Mouse (Mus musculus) heart, embryonic 15.5 days (tissue): Measurements from ENCODE around the gene Gnai1. TPM values are rescaled to one million over a fixed set of nuclear protein-coding genes. Genes with fewer than 3 reads are reported as not detected.

Source experiments
- ATAC-seq: fragments of 200-750 bp; cut with Nextera tagmentation; replicated peaks from 2 replicates; pipeline ENCODE4 v1.8.0; 2017; ENCODE audit warnings: low read depth, moderate TSS enrichment; ENCODE audit not compliant: insufficient number of reproducible peaks, insufficient read depth, low FRiP score
- H3K27ac ChIP-seq: fragments of 300-500 bp; sonication (generic); 2 replicates; pipeline ENCODE4 v1.5.1; 2015; ENCODE audit warnings: mild to moderate bottlenecking, inconsistent platforms
- H3K27me3 ChIP-seq: fragments of 300-500 bp; sonication (generic); 2 replicates; pipeline ENCODE4 v1.6.1; 2015; ENCODE audit warnings: inconsistent platforms
- H3K36me3 ChIP-seq: fragments of 300-500 bp; sonication (generic); 2 replicates; pipeline ENCODE4 v1.6.1; 2015; ENCODE audit warnings: mild to moderate bottlenecking, inconsistent platforms
- H3K4me1 ChIP-seq: fragments of 300-500 bp; sonication (generic); replicated peaks from 2 replicates; pipeline ENCODE4 v1.6.1; 2015; ENCODE audit warnings: inconsistent platforms
- H3K4me2 ChIP-seq: fragments of 300-500 bp; sonication (generic); 2 replicates; pipeline ENCODE4 v1.6.1; 2015; ENCODE audit warnings: inconsistent platforms, mild to moderate bottlenecking, moderate library complexity
- H3K4me3 ChIP-seq: fragments of 300-500 bp; sonication (generic); 2 replicates; pipeline ENCODE4 v1.5.1; 2015; ENCODE audit warnings: mild to moderate bottlenecking, inconsistent platforms
- H3K9ac ChIP-seq: fragments of 300-500 bp; sonication (generic); 2 replicates; pipeline ENCODE4 v1.6.1; 2015; ENCODE audit warnings: mild to moderate bottlenecking, inconsistent platforms
- H3K9me3 ChIP-seq: fragments of 300-500 bp; sonication (generic); replicated peaks from 2 replicates; pipeline ENCODE4 v1.6.1; 2016; ENCODE audit warnings: inconsistent platforms
- WGBS: fragments of 180-500 bp; shearing (Covaris S2); methylation state at CpG from one replicate; pipeline ENCODE4 v1.1.7; 2015; ENCODE audit warnings: mixed read lengths; 5-methylcytosine and 5-hydroxymethylcytosine counted together
- polyA plus RNA-seq: library from polyadenylated mRNA; unstranded; fragments of >200 nt; fragmentation: Nextera tagmentation; extraction: Ambion mirVana; gene quantifications from 2 replicates; pipeline ENCODE4 v1.2.1, GENCODE M21; 2015

Gnai1 gene
- polyA plus RNA-seq, 1 experiment from 2014 or later = 24.8 TPM

DNA sequence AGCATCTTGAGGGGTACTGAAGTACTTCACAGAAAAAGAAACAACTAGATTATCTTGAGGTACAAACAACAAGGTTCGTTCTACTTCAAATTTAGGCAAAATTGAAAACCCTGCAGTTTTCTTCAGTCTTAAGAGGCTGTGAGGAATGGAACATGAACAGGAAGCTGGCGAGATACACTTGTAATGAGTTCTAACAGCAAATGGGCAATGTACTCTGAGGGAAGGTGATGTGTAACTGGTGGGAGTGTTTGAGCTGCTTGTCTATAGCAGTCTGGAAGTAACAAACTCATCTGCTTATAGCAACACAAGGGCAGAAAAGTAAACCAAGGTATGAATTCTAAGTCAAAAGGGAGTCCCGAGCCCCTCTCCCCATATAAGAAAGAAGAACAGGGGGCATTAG lies 78.1 kb downstream of the Gnai1 start:
- H3K4me2 ChIP-seq = no peak overlapping the region
- no peak for ATAC-seq
- no peaks in the 10 kb centered on the region for H3K9me3 ChIP-seq
- no peak overlapping the region for H3K27ac ChIP-seq
- no peak overlapping the region for H3K9ac ChIP-seq
- H3K27me3 ChIP-seq = no peaks in the 10 kb centered on the region
- peaks cover 9% of the 10 kb centered on the region; the same call in 1 of the 2 replicates for H3K36me3 ChIP-seq
- 80% methylated on average over 3 of the region's 3 CpGs for WGBS
- H3K4me3 ChIP-seq = no peak overlapping the region
- no peaks in the 10 kb centered on the region for H3K4me1 ChIP-seq

DNA sequence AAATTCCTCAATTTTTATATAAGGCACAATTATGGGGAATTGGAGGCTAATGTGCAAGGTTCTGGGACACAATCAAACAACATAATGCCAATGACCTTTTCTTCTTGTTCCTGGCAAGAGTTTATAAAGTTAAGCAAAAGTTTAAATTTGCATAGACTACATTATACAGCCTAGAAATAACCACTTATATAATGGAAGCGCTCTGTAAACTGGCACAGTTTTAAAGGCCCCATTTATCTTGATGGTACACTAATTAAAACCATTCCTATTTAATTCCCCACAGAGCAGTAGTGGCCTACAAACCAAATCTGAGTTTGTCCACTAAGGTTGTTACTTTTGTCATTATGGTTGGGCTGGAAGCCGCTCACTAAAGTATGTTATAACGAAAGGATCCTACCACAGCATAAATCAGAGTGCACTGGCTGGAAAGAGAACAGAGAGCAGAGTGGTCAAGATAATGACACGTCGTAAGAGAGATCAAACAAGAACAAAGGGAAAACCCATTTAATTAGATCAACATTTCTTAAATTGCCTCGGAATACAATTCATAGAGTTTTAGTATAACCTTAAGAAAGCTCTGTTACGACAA lies 85.7 kb downstream of the Gnai1 start:
- no peak overlapping the region for H3K4me3 ChIP-seq
- no peaks in the 10 kb centered on the region for H3K4me1 ChIP-seq
- 91% methylated on average over 7 of the region's 7 CpGs for WGBS
- no peak overlapping the region for H3K27ac ChIP-seq
- ATAC-seq = no peak
- H3K4me2 ChIP-seq = no peak overlapping the region
- no peaks in the 10 kb centered on the region for H3K36me3 ChIP-seq
- no peaks in the 10 kb centered on the region for H3K9me3 ChIP-seq
- no peaks in the 10 kb centered on the region for H3K27me3 ChIP-seq
- H3K9ac ChIP-seq = no peak overlapping the region

DNA sequence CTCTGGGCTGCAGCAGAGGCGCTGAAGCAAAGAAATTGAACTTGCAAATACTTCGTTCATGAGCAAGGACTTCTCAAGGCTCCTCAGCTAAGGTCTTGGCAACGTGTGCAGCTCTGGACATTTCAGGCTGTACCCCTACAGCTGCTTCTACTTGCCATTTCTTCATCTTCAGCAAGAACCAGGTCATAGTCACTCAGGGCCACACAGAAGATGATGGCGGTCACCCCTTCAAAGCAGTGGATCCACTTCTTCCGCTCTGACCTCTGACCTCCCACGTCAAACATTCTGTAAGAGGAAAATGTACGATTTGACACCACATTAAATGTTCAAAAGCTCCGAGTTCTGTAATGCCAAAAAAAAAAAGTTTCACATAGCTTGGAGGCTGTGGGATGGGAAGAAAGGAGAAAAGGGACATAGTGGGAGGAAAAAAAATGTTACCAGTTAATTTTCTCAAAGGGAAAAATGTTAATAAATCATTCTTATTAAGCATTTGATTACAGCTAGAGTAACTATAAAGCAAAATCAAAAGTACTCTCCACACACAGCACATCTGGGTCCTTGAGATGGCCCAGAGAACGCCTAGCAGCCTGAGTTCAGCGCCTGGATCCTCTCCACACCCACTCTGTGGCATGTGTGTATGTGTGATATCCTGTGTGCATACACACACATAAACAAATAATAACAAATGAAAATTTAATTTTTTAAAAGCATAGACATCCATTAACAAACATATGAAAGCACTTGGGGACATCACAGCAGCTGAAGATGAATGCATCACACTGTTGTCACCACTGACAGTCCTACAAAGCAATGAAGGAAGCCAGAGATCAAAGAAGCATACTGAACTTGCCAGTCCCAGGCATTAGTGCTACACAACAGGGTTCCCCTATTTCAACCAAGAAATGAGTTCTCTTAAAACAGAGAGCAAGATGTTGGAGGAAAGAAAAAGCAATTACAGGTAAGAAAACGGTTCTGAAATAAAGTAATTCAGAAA lies 86.6 kb downstream of the Gnai1 start:
- Histone ChIP-seq H3K4me1 (no peaks in the 10 kb centered on the region), H3K4me3 (no peak overlapping the region), H3K4me2 (no peak overlapping the region), H3K27ac (no peak overlapping the region), H3K9ac (no peak overlapping the region), H3K36me3 (no peaks in the 10 kb centered on the region), H3K9me3 (no peaks in the 10 kb centered on the region), H3K27me3 (no peaks in the 10 kb centered on the region)
- WGBS = 80% methylated on average over 11 of the region's 11 CpGs
- ATAC-seq = no peak

DNA sequence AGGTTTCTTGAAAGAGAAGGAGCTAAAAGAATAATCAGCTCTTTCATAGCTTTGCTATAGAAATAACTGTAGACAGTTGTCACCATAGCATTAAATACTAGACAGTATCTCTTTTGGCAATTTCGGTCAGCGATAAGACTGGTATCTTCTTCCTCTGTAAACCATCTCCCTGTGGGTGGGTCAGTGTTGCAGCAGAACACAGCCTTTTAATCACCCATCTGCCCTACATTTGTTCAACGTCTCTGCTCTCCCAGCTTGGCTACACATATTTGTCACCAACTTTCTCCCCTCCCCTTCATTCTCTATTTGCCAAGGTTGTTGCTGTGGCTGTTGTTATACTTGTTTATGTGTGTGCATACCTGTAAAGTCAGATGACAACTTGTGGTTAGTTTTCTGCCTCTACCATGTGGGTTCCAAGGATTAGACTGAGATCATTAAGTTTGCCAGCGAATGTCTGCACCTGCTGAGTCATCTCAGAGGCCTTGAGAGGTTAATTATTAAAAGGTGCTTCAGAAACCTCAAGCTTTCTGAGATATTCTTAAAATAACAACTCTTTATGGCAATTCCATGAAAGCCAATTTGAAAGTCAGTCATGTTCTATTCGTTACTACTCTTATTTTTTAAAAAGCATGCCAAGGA lies 109.7 kb downstream of the Gnai1 start:
- 82% methylated on average over 5 of the region's 5 CpGs for WGBS
- no peaks in the 10 kb centered on the region for H3K36me3 ChIP-seq

DNA sequence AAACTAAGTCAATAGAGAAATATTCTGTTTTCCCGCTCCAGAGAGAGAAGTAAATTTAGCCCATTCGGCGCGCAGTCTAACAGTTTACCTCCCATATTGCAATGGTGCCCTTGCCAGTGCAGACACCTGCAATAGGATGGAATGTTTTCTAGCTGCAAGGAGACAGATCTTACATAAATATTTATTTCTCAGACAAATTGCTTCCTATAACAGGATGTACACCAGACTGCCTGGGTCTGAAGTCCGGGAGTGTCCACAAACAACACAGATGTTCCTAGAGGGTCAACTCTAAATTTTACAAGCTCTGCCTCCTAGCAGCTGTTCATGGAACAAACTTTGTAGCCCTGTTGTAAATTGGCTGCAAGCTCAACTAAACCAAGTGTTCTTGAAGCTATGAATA lies 111.0 kb downstream of the Gnai1 start:
- Histone ChIP-seq H3K4me3 (no peak overlapping the region), H3K27ac (no peak overlapping the region), H3K27me3 (no peaks in the 10 kb centered on the region), H3K36me3 (no peaks in the 10 kb centered on the region), H3K4me1 (no peaks in the 10 kb centered on the region), H3K9ac (no peak overlapping the region), H3K9me3 (no peaks in the 10 kb centered on the region), H3K4me2 (no peak overlapping the region)
- no peak for ATAC-seq
- 83% methylated on average over 5 of the region's 5 CpGs for WGBS

More for the DNA sequence above, 109.7 kb downstream of the Gnai1 start:
- H3K4me3 ChIP-seq = no peak overlapping the region
- no peaks in the 10 kb centered on the region for H3K4me1 ChIP-seq
- no peak overlapping the region for H3K27ac ChIP-seq
- no peaks in the 10 kb centered on the region for H3K9me3 ChIP-seq
- no peak for ATAC-seq
- H3K4me2 ChIP-seq = no peak overlapping the region
- no peak overlapping the region for H3K9ac ChIP-seq
- H3K27me3 ChIP-seq = no peaks in the 10 kb centered on the region

DNA sequence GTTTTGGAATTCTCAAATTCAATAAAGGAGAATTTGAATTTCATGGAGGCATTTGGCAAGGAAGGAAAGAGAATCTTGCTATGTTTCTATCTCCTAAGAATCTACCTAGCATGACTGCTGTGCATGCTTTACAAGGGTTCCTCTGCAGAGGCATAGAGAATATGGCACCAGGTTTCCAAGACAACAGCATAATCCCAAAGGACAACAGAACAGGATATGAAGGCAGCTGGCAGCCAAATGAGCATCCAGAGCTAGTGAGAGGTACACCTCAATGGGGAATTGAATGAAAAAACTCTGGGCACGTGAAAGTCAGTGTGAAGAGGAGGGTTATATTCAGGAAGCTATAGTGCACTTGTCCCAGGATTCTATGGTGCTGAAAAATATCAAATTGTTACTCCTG lies 130.8 kb downstream of the Gnai1 start:
- no peak overlapping the region for H3K27ac ChIP-seq
- no peaks in the 10 kb centered on the region for H3K27me3 ChIP-seq
- no peak overlapping the region for H3K4me3 ChIP-seq
- no peaks in the 10 kb centered on the region for H3K36me3 ChIP-seq
- no peak for ATAC-seq
- H3K4me2 ChIP-seq = no peak overlapping the region
- H3K9ac ChIP-seq = no peak overlapping the region
- no peaks in the 10 kb centered on the region for H3K4me1 ChIP-seq
- 46% methylated on average over 1 of the region's 1 CpGs for WGBS
- H3K9me3 ChIP-seq = no peaks in the 10 kb centered on the region

DNA sequence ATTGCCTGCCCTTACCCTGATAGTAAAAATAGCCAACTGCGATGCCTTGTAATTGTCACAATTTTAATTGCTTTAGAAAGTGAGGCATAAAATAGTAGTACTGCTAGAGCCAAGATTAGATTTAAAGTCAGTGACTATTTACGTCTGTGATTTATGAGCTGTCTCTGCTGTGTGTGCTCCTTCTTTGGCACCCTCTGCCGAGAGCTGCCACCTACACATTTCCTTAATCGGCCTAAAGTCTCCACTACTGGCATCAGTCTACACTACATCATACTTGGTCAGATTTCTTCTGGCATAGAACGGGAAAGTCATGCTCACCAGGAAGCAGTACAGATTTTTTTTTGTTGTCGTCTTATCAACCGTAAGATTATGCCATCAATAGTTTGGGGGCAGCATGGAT lies 131.3 kb downstream of the Gnai1 start:
- H3K4me2 ChIP-seq = no peak overlapping the region
- 60% methylated on average over 7 of the region's 7 CpGs for whole genome bisulfite sequencing
- no peaks in the 10 kb centered on the region for H3K9me3 ChIP-seq
- H3K9ac ChIP-seq = no peak overlapping the region
- H3K27ac ChIP-seq = no peak overlapping the region
- no peaks in the 10 kb centered on the region for H3K4me1 ChIP-seq
- no peaks in the 10 kb centered on the region for H3K36me3 ChIP-seq
- no peaks in the 10 kb centered on the region for H3K27me3 ChIP-seq
- no peak overlapping the region for H3K4me3 ChIP-seq
- no peak for ATAC-seq

DNA sequence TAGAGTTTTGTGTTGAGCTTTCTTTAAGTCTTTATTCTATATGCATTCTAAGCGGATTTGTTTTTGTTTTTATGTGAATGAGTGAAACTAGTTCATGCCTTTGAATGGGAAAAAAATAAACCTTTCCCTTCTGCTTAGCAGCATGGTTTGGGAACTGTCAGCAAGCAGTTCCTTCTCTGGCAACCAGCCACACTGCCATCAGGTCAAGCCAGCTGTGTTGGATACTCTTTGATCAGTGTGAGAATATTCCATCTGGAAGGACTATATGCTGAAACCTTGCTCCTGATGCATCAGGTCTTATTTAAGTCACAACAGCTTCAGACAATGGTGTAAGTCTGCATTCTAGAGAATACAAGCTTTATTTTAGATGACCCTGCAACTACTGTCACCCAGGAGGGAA lies 139.3 kb downstream of the Gnai1 start:
- Histone ChIP-seq H3K4me1 (no peaks in the 10 kb centered on the region), H3K4me2 (no peak overlapping the region), H3K4me3 (no peak overlapping the region), H3K9ac (no peak overlapping the region), H3K27me3 (no peaks in the 10 kb centered on the region), H3K36me3 (no peaks in the 10 kb centered on the region), H3K9me3 (no peaks in the 10 kb centered on the region), H3K27ac (no peak overlapping the region)
- WGBS = 34% methylated on average over 1 of the region's 1 CpGs
- ATAC-seq = no peak

DNA sequence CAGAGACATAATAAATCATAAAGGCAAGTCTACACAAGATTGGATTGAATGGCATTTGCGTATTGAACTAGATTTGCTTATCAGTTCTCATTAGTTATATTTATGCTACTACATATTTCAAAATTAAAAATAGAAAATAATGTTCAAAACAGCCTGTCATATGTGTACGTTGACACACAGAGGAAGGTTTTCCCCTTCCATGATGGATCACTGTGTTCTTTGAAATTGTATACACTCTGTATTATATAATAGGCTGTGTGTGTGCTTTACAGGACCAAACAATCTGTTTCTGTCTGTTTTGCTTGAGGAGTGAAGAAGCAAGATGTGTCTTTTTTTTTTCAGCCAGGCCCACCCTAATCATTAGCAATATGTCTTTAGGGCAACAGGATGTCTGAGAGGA lies 141.9 kb downstream of the Gnai1 start:
- no peaks in the 10 kb centered on the region for H3K27me3 ChIP-seq
- no peaks in the 10 kb centered on the region for H3K36me3 ChIP-seq
- no peaks in the 10 kb centered on the region for H3K4me1 ChIP-seq
- H3K4me3 ChIP-seq = no peak overlapping the region
- no peak overlapping the region for H3K27ac ChIP-seq
- no peak overlapping the region for H3K4me2 ChIP-seq
- H3K9me3 ChIP-seq = no peaks in the 10 kb centered on the region
- ATAC-seq = no peak
- H3K9ac ChIP-seq = no peak overlapping the region
- 63% methylated on average over 2 of the region's 2 CpGs for WGBS

DNA sequence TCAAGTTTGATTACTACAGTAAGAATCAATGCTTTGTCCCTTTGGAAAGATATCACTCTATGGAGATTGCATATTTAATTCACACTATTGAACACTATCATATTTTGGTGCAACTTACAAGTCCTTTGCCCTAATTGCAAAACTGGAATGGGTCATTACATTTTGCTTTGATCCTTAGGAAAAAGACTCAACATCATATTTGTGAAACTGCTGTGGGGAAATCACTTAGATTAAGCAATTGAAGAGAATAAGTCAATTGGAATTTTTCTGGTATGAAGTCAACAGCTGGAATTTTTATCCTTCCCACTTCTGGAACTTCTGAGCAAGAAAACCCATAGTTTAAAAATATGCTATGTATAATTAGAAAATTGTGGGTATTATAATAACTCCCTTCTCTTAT lies 142.3 kb downstream of the Gnai1 start:
- H3K4me1 ChIP-seq = no peaks in the 10 kb centered on the region
- H3K9me3 ChIP-seq = no peaks in the 10 kb centered on the region
- no peaks in the 10 kb centered on the region for H3K27me3 ChIP-seq
- no peaks in the 10 kb centered on the region for H3K36me3 ChIP-seq
- H3K27ac ChIP-seq = no peak overlapping the region
- no peak overlapping the region for H3K4me3 ChIP-seq
- no peak for ATAC-seq
- no peak overlapping the region for H3K9ac ChIP-seq
- H3K4me2 ChIP-seq = no peak overlapping the region
